ENCODE assay signal across 11 mouse cellular contexts in the genomic region with DNA sequence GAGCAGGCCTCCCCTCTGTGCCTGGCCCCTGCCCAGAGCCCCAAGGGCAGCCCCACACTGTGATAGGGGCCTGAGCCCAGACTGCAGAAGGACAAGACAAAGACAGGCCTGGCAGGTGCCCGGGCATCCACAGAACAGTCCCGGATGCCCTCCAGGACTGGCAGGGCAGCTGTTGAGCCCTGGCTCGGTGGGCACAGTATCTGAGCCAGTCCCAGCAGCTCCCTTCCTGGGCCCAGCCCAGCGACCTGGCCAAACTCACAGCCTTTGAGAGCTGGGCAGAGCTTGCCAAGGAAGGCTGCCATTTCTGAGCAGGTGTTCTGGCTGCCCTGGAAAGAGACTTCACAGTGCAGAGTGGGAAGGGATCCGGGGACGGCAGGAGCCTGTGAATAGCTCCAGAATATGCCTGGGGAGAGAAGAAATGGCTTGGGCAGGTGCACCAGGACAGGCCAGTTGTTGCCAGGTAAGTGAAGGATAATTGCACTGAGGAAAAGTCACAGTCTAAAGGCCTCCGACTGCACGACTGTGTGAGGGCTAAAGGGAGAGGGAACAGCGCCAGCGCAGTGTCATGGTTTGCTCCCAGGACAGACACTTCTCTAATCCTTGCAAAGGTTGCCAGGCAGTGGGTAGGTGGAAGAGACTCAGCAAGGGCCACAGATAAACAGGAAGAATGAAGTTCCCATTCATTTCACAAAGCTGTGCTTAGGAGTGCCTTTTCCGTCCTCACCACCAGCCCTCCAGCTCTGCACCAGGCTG. TPM values are rescaled to one million over a fixed set of nuclear protein-coding genes. Genes with fewer than 3 reads are reported as not detected.
DNase-seq lines count a peak whose midpoint lies in the region; ATAC-seq lines count a peak whose summit lies in the region.
"Had no signal": no experiment of that assay in that cellular context is flagged by ENCODE, and none has a peak within 500 bp of the region (broad histone marks: within the 10 kb centered on the region; RNA-seq: fewer than 3 reads in every experiment).

No protein-coding gene starts in this region.

- no peak overlapping the region for H3K4me3 ChIP-seq in forebrain, embryonic 12.5 days (replicated peaks)
- H3K4me3 ChIP-seq in neural tube, embryonic 14.5 days (ENCODE audit: low read depth, low read length): no peak overlapping the region
- H3K4me3 ChIP-seq: embryonic facial prominence, embryonic 15.5 days; megakaryocyte, embryonic 14.5 days; stomach, embryonic 15.5 days had no signal

- H3K27me3 ChIP-seq in forebrain, embryonic 12.5 days: no peaks in the 10 kb centered on the region
- H3K27me3 ChIP-seq in neural tube, embryonic 14.5 days (ENCODE audit: control insufficient read depth, insufficient read depth, low read length): no peaks in the 10 kb centered on the region
- H3K27me3 ChIP-seq: embryonic facial prominence, embryonic 15.5 days; stomach, embryonic 15.5 days had no signal

- no peak for ATAC-seq in forebrain, embryonic 12.5 days (ENCODE audit: low FRiP score)
- peak; percentile 57; the same call in 1 of the 2 replicates for ATAC-seq in neural tube, embryonic 14.5 days (ENCODE audit: low read depth)

- H3K9ac ChIP-seq in forebrain, embryonic 12.5 days: no peak overlapping the region
- H3K9ac ChIP-seq in neural tube, embryonic 14.5 days (replicated peaks; ENCODE audit: low read depth, low read length): no peak overlapping the region
- H3K9ac ChIP-seq: embryonic facial prominence, embryonic 15.5 days; stomach, embryonic 15.5 days had no signal

- intact Hi-C loops in heart, postnatal 14 days (cut with DNase I): no loop called here

- H3K27ac ChIP-seq in forebrain, embryonic 12.5 days: peak overlapping the region; percentile 16; the same call in 1 of the 2 replicates
- H3K27ac ChIP-seq in neural tube, embryonic 14.5 days (ENCODE audit: low read depth, low read length): peak overlapping the region; percentile 30; the same call in 1 of the 2 replicates
- H3K27ac ChIP-seq: embryonic facial prominence, embryonic 15.5 days; stomach, embryonic 15.5 days had no signal

- 68% methylated on average over 11 of the region's 11 CpGs for WGBS in forebrain, embryonic 12.5 days
- 67% methylated on average over 11 of the region's 11 CpGs for WGBS in neural tube, embryonic 14.5 days

- H3K4me2 ChIP-seq in forebrain, embryonic 12.5 days: no peak overlapping the region
- H3K4me2 ChIP-seq in neural tube, embryonic 14.5 days (ENCODE audit: low read depth, low read length): no peak overlapping the region
- H3K4me2 ChIP-seq: embryonic facial prominence, embryonic 15.5 days; stomach, embryonic 15.5 days had no signal

- peak; percentile 12 for DNase-seq in right cerebral cortex, postnatal 14 days
- DNase-seq in right cerebral cortex, postnatal 25 days: no peak
- DNase-seq in heart, postnatal 14 days: peak; percentile 65 to 66
- DNase-seq in yolk sac, embryonic 10.5 days (ENCODE audit: low spot score): no peak
- no peak for DNase-seq in retina, postnatal 1 day
- DNase-seq in embryo, embryonic 10 days (ENCODE audit: low spot score): no peak

- peaks cover 15% of the 10 kb centered on the region for H3K36me3 ChIP-seq in forebrain, embryonic 12.5 days (replicated peaks)
- no peaks in the 10 kb centered on the region for H3K36me3 ChIP-seq in neural tube, embryonic 14.5 days (ENCODE audit: control insufficient read depth, insufficient read depth, low read length)
- H3K36me3 ChIP-seq: embryonic facial prominence, embryonic 15.5 days; stomach, embryonic 15.5 days had no signal

- H3K4me1 ChIP-seq in forebrain, embryonic 12.5 days: peaks cover 66% of the 10 kb centered on the region
- peaks cover 35% of the 10 kb centered on the region for H3K4me1 ChIP-seq in neural tube, embryonic 14.5 days (ENCODE audit: control insufficient read depth, insufficient read depth, low read length)

- no peaks in the 10 kb centered on the region for H3K9me3 ChIP-seq in forebrain, embryonic 12.5 days
- H3K9me3 ChIP-seq in neural tube, embryonic 14.5 days (ENCODE audit: control insufficient read depth, low read length): no peaks in the 10 kb centered on the region
- H3K9me3 ChIP-seq: embryonic facial prominence, embryonic 15.5 days; megakaryocyte, embryonic 14.5 days; stomach, embryonic 15.5 days had no signal

RNA-seq across cellular contexts. Expression of a gene that starts 34.1 kb away (rescaled TPM):
- 2.9 and 4.5 TPM in 2 replicates for polyA plus RNA-seq in forebrain, embryonic 12.5 days (2016; fragmentation: Nextera tagmentation; extraction: Ambion mirVana)
- 10 to 100 TPM; 35.9 to 41.2 TPM for total RNA-seq in heart, postnatal 14 days (2021)
- polyA plus RNA-seq in neural tube, embryonic 14.5 days (2014; fragmentation: Nextera tagmentation; extraction: Ambion mirVana): 3.8 and 4.1 TPM in 2 replicates

RNA-seq across cellular contexts. Expression of a gene that starts 51.7 kb away (rescaled TPM):
- polyA plus RNA-seq in forebrain, embryonic 12.5 days (2016; fragmentation: Nextera tagmentation; extraction: Ambion mirVana): 113 and 124 TPM in 2 replicates
- total RNA-seq in heart, postnatal 14 days (2021): 10 to 100 TPM; 32.1 to 35.9 TPM
- 116 and 121 TPM in 2 replicates for polyA plus RNA-seq in neural tube, embryonic 14.5 days (2014; fragmentation: Nextera tagmentation; extraction: Ambion mirVana)

Comparison
In these comparisons a context has a peak if more than half of its experiments do, and no peak if none do; other contexts are left out.
1. DNase-seq: peak in right cerebral cortex, postnatal 14 days (single experiment) and heart, postnatal 14 days (2 of 2); none in right cerebral cortex, postnatal 25 days (single experiment), yolk sac, embryonic 10.5 days (single experiment), retina, postnatal 1 day (single experiment) and embryo, embryonic 10 days (single experiment).